Mouse (Mus musculus) layer of hippocampus, adult 8-10 months (tissue): ENCODE measurements at regions not wholly inside any gene's neighbourhood (a gene's known extent, or its start where the extent isn't known, plus 50 kb on each side); places are given as distances from the start of the nearest gene placed in this dataset.

ENCODE experiments used
- DNase-seq, 2 experiments: peaks; one replicate each; pipeline ENCODE4 v3.0.0; 2022; ENCODE audit warnings: low spot score in 2 of 2

- no peak for DNase-seq
These were observed 120.3 kb downstream of the Gsdmc2 start for GRCm38 (mm10) chr15:63724543-63725186.

GRCm38 (mm10) chr15:63722991-63723390 lies 122.0 kb downstream of the Gsdmc2 start:
- DNase-seq = no peak

GRCm38 (mm10) chr15:63721669-63722357 lies 123.2 kb downstream of the Gsdmc2 start:
- peak in 1 of 2 experiments; percentile 26 for DNase-seq

DNA sequence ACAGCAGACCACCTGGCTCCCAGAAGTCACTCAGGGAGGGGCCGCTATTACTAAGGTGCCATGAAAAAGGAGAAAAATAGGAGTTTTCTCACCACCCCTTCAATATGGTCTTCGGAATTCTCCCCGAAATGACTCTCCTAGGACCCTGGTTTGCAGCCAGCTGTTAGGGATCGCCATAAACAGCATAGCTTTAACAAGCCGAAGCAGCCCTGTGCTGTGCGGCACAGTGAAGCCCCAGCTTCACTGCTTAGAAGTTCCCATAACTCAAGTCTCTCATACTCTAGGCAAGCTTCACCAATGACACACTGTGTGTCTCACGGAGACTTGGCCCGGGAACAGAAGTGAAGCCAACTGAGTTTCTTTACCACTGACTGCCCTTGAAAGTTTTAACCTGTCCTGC lies 127.2 kb downstream of the Gsdmc2 start:
- no peak for DNase-seq

GRCm38 (mm10) chr15:63713697-63714096 lies 131.3 kb downstream of the Gsdmc2 start:
- DNase-seq = no peak

- no peak for DNase-seq
These were observed 134.6 kb downstream of the Gsdmc2 start for GRCm38 (mm10) chr15:63710381-63710780.

- DNase-seq = no peak
These were observed 135.6 kb downstream of the Gsdmc2 start for GRCm38 (mm10) chr15:63709270-63709933.

GRCm38 (mm10) chr15:63704636-63705035 lies 140.3 kb downstream of the Gsdmc2 start:
- no peak for DNase-seq

DNA sequence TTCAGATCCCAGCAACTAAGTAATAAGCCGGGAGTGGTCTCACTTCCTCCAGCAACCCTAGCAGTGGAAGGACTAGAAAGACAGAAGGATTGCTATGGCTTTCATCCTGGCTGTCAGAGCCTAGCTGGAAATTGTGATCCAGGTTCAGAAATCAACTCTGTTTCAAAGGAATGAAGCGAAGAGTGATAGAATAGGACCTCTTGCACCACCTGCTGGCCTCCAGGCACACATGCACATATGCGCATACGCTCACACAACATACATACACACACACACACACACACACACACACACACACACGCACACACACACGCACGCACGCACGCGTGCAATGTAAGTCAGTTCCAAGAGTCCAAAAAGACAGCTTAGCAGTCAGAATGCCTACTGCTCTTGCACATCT lies 147.1 kb downstream of the Gsdmc2 start:
- DNase-seq = no peak

GRCm38 (mm10) chr15:63694150-63694549 lies 150.8 kb downstream of the Gsdmc2 start:
- DNase-seq = no peak

GRCm38 (mm10) chr15:63693561-63693960 lies 151.4 kb downstream of the Gsdmc2 start:
- no peak for DNase-seq

DNA sequence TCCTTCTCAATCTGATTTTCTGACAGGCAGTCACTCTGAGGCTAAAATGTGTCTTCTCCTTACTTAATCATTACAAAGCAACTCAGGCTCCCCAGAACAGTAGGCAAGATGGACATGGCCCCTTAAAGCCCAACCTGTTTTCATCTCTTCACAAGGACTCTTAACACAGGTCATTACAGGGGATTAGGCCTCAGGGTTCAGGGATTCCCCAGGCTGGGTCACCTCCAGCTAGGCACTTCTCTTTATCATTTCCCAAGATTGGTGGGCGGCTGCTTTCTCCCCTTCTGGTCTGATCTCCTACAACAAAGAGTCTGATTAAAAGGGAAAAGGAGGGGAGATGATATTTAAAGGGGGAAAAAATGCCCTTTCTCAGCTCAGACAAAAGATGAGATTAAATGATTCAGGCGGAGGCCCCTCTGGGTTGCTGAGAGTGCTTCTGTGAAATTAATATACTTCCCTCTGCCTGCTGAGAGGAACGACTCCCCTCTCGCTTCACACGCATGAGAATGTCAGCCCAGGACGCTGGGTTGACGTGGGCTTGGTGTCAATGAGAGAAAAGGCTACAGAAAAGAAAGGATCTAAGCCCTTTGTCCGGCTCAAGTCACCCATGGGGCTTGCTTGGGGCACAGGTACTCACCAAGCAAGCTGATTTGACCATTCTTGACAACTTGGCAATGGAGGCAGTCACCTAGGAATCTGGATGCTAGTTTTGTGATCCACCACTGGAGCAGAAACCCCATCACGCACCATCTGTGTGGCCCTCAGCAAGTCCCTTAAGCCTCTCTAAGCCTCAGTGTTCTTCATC lies 152.3 kb downstream of the Gsdmc2 start:
- DNase-seq = no peak

- no peak for DNase-seq
These were observed 155.0 kb downstream of the Gsdmc2 start for GRCm38 (mm10) chr15:63689788-63690575.

DNA sequence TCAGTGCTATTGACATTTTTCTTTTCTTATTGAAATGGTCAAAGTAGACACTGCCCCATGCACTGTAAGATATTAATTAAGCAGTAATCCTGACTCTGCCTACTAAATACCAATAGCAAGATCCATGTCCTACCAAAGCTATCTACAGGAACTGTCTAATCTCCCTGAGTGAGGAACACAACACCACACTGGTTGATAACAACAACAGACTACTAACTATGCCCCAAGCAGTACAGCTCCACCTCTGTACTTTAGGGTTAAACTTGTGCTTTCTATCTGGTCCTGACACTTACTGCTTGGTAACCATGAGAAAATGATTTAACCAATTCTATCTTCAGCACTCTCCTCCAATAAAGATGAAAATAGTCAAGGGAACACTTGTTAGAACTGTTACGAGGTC lies 157.1 kb downstream of the Gsdmc2 start:
- no peak for DNase-seq

- no peak for DNase-seq
These were observed 157.9 kb downstream of the Gsdmc2 start for GRCm38 (mm10) chr15:63686954-63687562.

DNA sequence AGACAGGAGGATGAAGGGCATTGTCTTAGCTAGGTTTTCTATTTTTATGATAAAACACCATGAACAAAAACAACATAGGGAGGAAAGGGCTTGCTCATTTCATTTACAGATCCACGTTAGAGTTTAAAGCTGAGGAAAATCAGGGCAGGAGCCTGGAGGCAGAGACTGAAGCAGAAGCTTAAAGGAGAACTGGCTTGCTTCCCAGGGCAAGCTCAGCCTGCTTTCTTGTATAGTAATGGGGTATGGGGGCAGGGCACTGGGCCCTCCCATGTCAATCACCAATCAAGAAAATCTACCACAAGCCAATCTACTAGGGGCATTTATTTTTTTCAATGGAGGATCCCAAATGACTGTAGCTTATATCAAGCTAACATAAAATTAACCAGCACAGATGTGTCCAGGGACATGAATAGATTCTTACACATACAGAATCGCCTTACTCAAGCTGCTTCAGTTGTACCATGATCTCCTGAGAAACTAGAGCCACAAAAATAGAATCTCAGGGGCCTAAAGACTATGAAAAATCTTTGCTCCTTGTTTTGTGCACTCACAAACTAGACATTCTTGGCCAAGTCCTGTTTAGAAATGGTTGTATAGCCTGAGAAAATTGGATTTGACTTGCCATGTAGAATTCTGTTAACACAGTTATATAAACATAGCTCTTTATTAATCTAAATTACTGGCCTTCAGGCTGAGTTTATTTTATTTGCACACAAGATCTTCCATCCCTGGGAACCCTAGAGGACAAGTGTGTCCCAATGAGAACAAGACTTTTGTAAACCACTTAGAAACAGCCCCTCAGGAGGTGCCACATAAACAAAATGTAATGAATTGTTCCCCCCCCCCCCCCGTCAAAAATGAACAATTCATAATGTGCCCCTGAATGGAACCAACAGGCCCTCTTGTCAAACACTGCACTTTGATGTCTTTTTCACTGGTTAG lies 164.7 kb downstream of the Gsdmc2 start:
- DNase-seq = no peak

GRCm38 (mm10) chr15:63678921-63679320 lies 166.1 kb downstream of the Gsdmc2 start:
- no peak for DNase-seq

GRCm38 (mm10) chr15:63675491-63676036 lies 169.4 kb downstream of the Gsdmc2 start:
- no peak for DNase-seq

GRCm38 (mm10) chr15:63674404-63674803 lies 170.6 kb downstream of the Gsdmc2 start:
- DNase-seq = no peak
